Mouse (Mus musculus): Measurements from ENCODE around the gene Fnbp1l. TPM values are rescaled to one million over a fixed set of nuclear protein-coding genes. Genes with fewer than 3 reads are reported as not detected.

The Fnbp1l gene
- polyA plus RNA-seq, 1 experiment from 2014 or later = 76.8 TPM

GRCm38 (mm10) chr3:122586918-122587641 is 32.4 kb downstream of the Fnbp1l start:
- Histone ChIP-seq H3K9ac (ENCODE audit: low read length) (no peak overlapping the region), H3K4me1 (ENCODE audit: control insufficient read depth, insufficient read depth, low read length) (peaks cover 2% of the 10 kb centered on the region; the same call in 1 of the 2 replicates), H3K27me3 (ENCODE audit: control insufficient read depth, insufficient read depth, low read length) (no peaks in the 10 kb centered on the region), H3K4me2 (no peak overlapping the region), H3K36me3 (ENCODE audit: control insufficient read depth, insufficient read depth, low read length) (no peaks in the 10 kb centered on the region; the same call in 1 of the 2 replicates), H3K4me3 (ENCODE audit: low read depth, low read length) (no peak overlapping the region), H3K9me3 (ENCODE audit: control insufficient read depth, low read length) (no peaks in the 10 kb centered on the region), H3K27ac (ENCODE audit: low read depth, low read length) (no peak overlapping the region)
- ATAC-seq (ENCODE audit: low FRiP score) = no peak
- 82% methylated on average over 3 of the region's 3 CpGs for WGBS
- DNase-seq (ENCODE audit: low spot score, missing footprints) = no peak

- H3K27ac ChIP-seq (ENCODE audit: low read depth, low read length) = no peak overlapping the region
- no peak for ATAC-seq (ENCODE audit: low FRiP score)
- DNase-seq (ENCODE audit: low spot score, missing footprints) = peak; percentile 74
- no peak overlapping the region for H3K4me3 ChIP-seq (ENCODE audit: low read depth, low read length)
- no peaks in the 10 kb centered on the region for H3K36me3 ChIP-seq (ENCODE audit: control insufficient read depth, insufficient read depth, low read length)
- no peak overlapping the region for H3K9ac ChIP-seq (ENCODE audit: low read length)
- no peaks in the 10 kb centered on the region for H3K27me3 ChIP-seq (ENCODE audit: control insufficient read depth, insufficient read depth, low read length)
- H3K4me2 ChIP-seq = no peak overlapping the region
- no peaks in the 10 kb centered on the region for H3K4me1 ChIP-seq (ENCODE audit: control insufficient read depth, insufficient read depth, low read length)
- no peaks in the 10 kb centered on the region for H3K9me3 ChIP-seq (ENCODE audit: control insufficient read depth, low read length)
These were observed 42.2 kb downstream of the Fnbp1l start for GRCm38 (mm10) chr3:122577360-122577759.

GRCm38 (mm10) chr3:122574921-122575320 is 44.6 kb downstream of the Fnbp1l start:
- no peak overlapping the region for H3K9ac ChIP-seq (ENCODE audit: low read length)
- no peak overlapping the region for H3K4me2 ChIP-seq
- ATAC-seq (ENCODE audit: low FRiP score) (no peak), DNase-seq (ENCODE audit: low spot score, missing footprints) (peak; percentile 53)
- H3K9me3 ChIP-seq (ENCODE audit: control insufficient read depth, low read length) = no peaks in the 10 kb centered on the region
- H3K4me1 ChIP-seq (ENCODE audit: control insufficient read depth, insufficient read depth, low read length) = no peaks in the 10 kb centered on the region
- H3K36me3 ChIP-seq (ENCODE audit: control insufficient read depth, insufficient read depth, low read length) = no peaks in the 10 kb centered on the region
- no peaks in the 10 kb centered on the region for H3K27me3 ChIP-seq (ENCODE audit: control insufficient read depth, insufficient read depth, low read length)
- WGBS = 87% methylated on average over 1 of the region's 1 CpGs
- H3K27ac ChIP-seq (ENCODE audit: low read depth, low read length) = no peak overlapping the region
- H3K4me3 ChIP-seq (ENCODE audit: low read depth, low read length) = no peak overlapping the region

- ATAC-seq (ENCODE audit: low FRiP score) (no peak), DNase-seq (ENCODE audit: low spot score, missing footprints) (peak; percentile 56)
- H3K4me1 ChIP-seq (ENCODE audit: control insufficient read depth, insufficient read depth, low read length) = no peaks in the 10 kb centered on the region
- no peaks in the 10 kb centered on the region for H3K36me3 ChIP-seq (ENCODE audit: control insufficient read depth, insufficient read depth, low read length)
- H3K27ac ChIP-seq (ENCODE audit: low read depth, low read length) = no peak overlapping the region
- no peaks in the 10 kb centered on the region for H3K27me3 ChIP-seq (ENCODE audit: control insufficient read depth, insufficient read depth, low read length)
- 93% methylated on average over 5 of the region's 5 CpGs for WGBS
- H3K9me3 ChIP-seq (ENCODE audit: control insufficient read depth, low read length) = no peaks in the 10 kb centered on the region
- H3K4me2 ChIP-seq = no peak overlapping the region
- H3K4me3 ChIP-seq (ENCODE audit: low read depth, low read length) = no peak overlapping the region
- no peak overlapping the region for H3K9ac ChIP-seq (ENCODE audit: low read length)
These were observed 45.9 kb downstream of the Fnbp1l start for GRCm38 (mm10) chr3:122573426-122574286.

- peak; percentile 67 for DNase-seq (ENCODE audit: low spot score, missing footprints)
- no peaks in the 10 kb centered on the region for H3K36me3 ChIP-seq (ENCODE audit: control insufficient read depth, insufficient read depth, low read length)
- H3K4me2 ChIP-seq = no peak overlapping the region
- H3K9me3 ChIP-seq (ENCODE audit: control insufficient read depth, low read length) = no peaks in the 10 kb centered on the region
- WGBS = 79% methylated on average over 4 of the region's 4 CpGs
- no peak overlapping the region for H3K9ac ChIP-seq (ENCODE audit: low read length)
- no peak overlapping the region for H3K4me3 ChIP-seq (ENCODE audit: low read depth, low read length)
- ATAC-seq (ENCODE audit: low FRiP score) = no peak
- no peaks in the 10 kb centered on the region for H3K4me1 ChIP-seq (ENCODE audit: control insufficient read depth, insufficient read depth, low read length)
- no peak overlapping the region for H3K27ac ChIP-seq (ENCODE audit: low read depth, low read length)
- H3K27me3 ChIP-seq (ENCODE audit: control insufficient read depth, insufficient read depth, low read length) = no peaks in the 10 kb centered on the region
These were observed 53.0 kb downstream of the Fnbp1l start for GRCm38 (mm10) chr3:122566549-122566948.

GRCm38 (mm10) chr3:122566112-122566511 is 53.4 kb downstream of the Fnbp1l start:
- Histone ChIP-seq H3K4me2 (no peak overlapping the region), H3K27me3 (ENCODE audit: control insufficient read depth, insufficient read depth, low read length) (no peaks in the 10 kb centered on the region), H3K9me3 (ENCODE audit: control insufficient read depth, low read length) (no peaks in the 10 kb centered on the region), H3K36me3 (ENCODE audit: control insufficient read depth, insufficient read depth, low read length) (no peaks in the 10 kb centered on the region), H3K27ac (ENCODE audit: low read depth, low read length) (no peak overlapping the region), H3K4me3 (ENCODE audit: low read depth, low read length) (no peak overlapping the region), H3K9ac (ENCODE audit: low read length) (no peak overlapping the region), H3K4me1 (ENCODE audit: control insufficient read depth, insufficient read depth, low read length) (no peaks in the 10 kb centered on the region)
- DNase-seq (ENCODE audit: low spot score, missing footprints) = no peak
- WGBS = 88% methylated on average over 3 of the region's 3 CpGs
- no peak for ATAC-seq (ENCODE audit: low FRiP score)

- DNase-seq (ENCODE audit: low spot score, missing footprints) = peak; percentile 75
- no peaks in the 10 kb centered on the region for H3K36me3 ChIP-seq (ENCODE audit: control insufficient read depth, insufficient read depth, low read length)
These were observed 54.2 kb downstream of the Fnbp1l start for GRCm38 (mm10) chr3:122565285-122565684.

GRCm38 (mm10) chr3:122557766-122558165 is 61.7 kb downstream of the Fnbp1l start:
- Histone ChIP-seq H3K36me3 (ENCODE audit: control insufficient read depth, insufficient read depth, low read length) (no peaks in the 10 kb centered on the region), H3K4me1 (ENCODE audit: control insufficient read depth, insufficient read depth, low read length) (no peaks in the 10 kb centered on the region)
- 86% methylated on average over 2 of the region's 2 CpGs for WGBS

More at GRCm38 (mm10) chr3:122565285-122565684, 54.2 kb downstream of the Fnbp1l start:
- no peaks in the 10 kb centered on the region for H3K27me3 ChIP-seq (ENCODE audit: control insufficient read depth, insufficient read depth, low read length)
- H3K9ac ChIP-seq (ENCODE audit: low read length) = no peak overlapping the region
- no peaks in the 10 kb centered on the region for H3K9me3 ChIP-seq (ENCODE audit: control insufficient read depth, low read length)
- H3K4me2 ChIP-seq = no peak overlapping the region
- no peak overlapping the region for H3K27ac ChIP-seq (ENCODE audit: low read depth, low read length)
- WGBS = 50% methylated on average over 7 of the region's 7 CpGs
- H3K4me1 ChIP-seq (ENCODE audit: control insufficient read depth, insufficient read depth, low read length) = no peaks in the 10 kb centered on the region
- no peak overlapping the region for H3K4me3 ChIP-seq (ENCODE audit: low read depth, low read length)
- ATAC-seq (ENCODE audit: low FRiP score) = no peak

GRCm38 (mm10) chr3:122551174-122551573 is 68.3 kb downstream of the Fnbp1l start:
- no peak overlapping the region for H3K4me3 ChIP-seq (ENCODE audit: low read depth, low read length)
- no peak overlapping the region for H3K27ac ChIP-seq (ENCODE audit: low read depth, low read length)
- H3K9ac ChIP-seq (ENCODE audit: low read length) = no peak overlapping the region
- H3K27me3 ChIP-seq (ENCODE audit: control insufficient read depth, insufficient read depth, low read length) = no peaks in the 10 kb centered on the region
- ATAC-seq (ENCODE audit: low FRiP score) (no peak), DNase-seq (ENCODE audit: low spot score, missing footprints) (no peak)
- H3K4me1 ChIP-seq (ENCODE audit: control insufficient read depth, insufficient read depth, low read length) = no peaks in the 10 kb centered on the region
- no peaks in the 10 kb centered on the region for H3K9me3 ChIP-seq (ENCODE audit: control insufficient read depth, low read length)
- no peak overlapping the region for H3K4me2 ChIP-seq
- WGBS = 98% methylated on average over 3 of the region's 3 CpGs
- peaks cover 5% of the 10 kb centered on the region; the same call in 1 of the 2 replicates for H3K36me3 ChIP-seq (ENCODE audit: control insufficient read depth, insufficient read depth, low read length)

More at GRCm38 (mm10) chr3:122557766-122558165, 61.7 kb downstream of the Fnbp1l start:
- Histone ChIP-seq H3K4me3 (ENCODE audit: low read depth, low read length) (no peak overlapping the region), H3K27ac (ENCODE audit: low read depth, low read length) (no peak overlapping the region), H3K4me2 (no peak overlapping the region), H3K9me3 (ENCODE audit: control insufficient read depth, low read length) (no peaks in the 10 kb centered on the region), H3K9ac (ENCODE audit: low read length) (no peak overlapping the region), H3K27me3 (ENCODE audit: control insufficient read depth, insufficient read depth, low read length) (no peaks in the 10 kb centered on the region)
- ATAC-seq (ENCODE audit: low FRiP score) = no peak
- DNase-seq (ENCODE audit: low spot score, missing footprints) = no peak
